Mouse (Mus musculus): ENCODE data around the gene Arsj.

Gene Arsj

GRCm38 (mm10) chr3:126402836-126403235 is 39.4 kb downstream of the Arsj start:
- peak; percentile 40 for DNase-seq (ENCODE audit: low spot score)

GRCm38 (mm10) chr3:126404199-126404598 is 40.7 kb downstream of the Arsj start:
- no peak for DNase-seq (ENCODE audit: low spot score)

DNA sequence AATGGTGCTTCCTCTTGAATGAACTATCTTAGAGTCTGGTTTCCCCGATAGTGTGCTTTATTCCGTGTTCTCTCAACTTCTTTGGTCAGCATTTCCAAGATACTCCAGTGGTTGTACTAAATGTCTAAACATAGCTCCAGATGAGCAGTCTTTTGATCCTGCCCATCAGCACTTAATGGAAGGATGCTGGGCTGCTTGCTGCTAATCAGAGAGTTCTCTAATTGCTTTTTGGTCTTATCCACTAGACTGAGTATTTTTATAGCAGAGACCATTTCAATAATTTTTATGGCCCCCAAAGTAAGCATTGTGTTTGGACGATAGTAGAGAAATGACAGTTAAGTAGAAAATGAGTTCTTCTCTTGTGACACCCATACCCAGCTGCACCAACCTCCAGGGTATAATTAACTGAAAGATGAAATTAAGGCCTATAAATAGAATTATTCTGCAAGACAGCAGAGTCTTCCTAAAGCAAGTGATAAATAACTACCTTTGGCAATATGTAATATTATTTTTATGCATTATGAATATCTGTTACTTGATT is 67.1 kb downstream of the Arsj start:
- no peak for DNase-seq (ENCODE audit: low spot score)

DNA sequence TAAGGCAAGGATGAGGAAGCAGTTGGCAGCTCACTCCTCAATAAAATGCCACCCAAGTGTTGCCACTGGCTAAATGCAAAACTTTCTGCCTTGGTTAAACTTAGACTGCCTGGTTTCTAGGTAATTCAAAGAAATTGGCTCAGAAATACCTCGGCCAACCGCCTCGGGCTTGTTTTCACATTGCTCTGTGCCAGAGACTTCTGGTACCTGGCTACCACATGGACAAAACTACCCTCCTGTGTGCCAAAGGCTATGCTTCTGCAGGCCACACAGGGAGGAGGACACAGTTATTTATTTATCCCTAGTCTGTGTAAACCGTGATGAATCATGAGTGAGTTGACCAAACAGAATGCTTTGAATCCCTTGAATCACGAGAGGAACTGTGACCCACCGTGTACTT is 75.8 kb downstream of the Arsj start:
- DNase-seq (ENCODE audit: low spot score) = no peak

DNA sequence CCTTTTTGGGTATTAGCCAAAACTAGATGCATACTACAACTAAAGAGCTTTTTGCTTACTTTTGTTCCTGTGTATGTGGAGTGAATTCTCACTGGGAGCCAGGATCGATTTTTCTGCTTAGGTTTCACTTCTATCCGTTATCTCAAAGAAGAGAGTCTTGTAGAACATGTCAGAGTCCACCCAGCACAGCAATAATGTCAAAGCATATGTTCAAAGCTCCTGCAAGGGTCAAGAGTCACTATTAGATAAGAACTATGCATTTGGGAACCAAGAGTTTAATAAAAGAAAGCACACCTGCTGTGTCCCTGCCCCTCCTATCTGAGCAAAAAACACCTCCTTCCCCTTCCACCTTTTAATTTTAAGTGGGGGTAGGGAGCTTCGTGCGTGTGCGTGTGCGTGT is 85.6 kb downstream of the Arsj start:
- no peak for DNase-seq (ENCODE audit: low spot score)

DNA sequence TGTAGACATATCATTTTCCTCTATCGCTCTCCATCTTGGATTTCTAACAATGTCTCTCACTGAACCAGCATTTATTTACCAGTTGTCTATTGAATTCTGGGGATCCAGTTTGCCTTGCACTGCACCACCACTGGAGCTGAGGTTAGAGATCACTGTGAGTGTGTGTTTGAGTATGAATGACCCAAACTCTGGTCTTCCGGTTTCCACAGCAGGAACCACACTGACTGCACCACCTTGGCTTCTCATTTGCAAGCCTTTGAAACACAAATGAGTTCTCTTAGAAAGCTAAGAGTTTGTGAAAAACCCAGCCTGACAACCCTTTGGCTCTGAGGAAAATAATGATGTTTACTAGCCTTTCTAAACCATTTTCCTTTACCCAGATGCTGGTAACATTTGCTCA is 86.0 kb downstream of the Arsj start:
- no peak for DNase-seq (ENCODE audit: low spot score)

DNA sequence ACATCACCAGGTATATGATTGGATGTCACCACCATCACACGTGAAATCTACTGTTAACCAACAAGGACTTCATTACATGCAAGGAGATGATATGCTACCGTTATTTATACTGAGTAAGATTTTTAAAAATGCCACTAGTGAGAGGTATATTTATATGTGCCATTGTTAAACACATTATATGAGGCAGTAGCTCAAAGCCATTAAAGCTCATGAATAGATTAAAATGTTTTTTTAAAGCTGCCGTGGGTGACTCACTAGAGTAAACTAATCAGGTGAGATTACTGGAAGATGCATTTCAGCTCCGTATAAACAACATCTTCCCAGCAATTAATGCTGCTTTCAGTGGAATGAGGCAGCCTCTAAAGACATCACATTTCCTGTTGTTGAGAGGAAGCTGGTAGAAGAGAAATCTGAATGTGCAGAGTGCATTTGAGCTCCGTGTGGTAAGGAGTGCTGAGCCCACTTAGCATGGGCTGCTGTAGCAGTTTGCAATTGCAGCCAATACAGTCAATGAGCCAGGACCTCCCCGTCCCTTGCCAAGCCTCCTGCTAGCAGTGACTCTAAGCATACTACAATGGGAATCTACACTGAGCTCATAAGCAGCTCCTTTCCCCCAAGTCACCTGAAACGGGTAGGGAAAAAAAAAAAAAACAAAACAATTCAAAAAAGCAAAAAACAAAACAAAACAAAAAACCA is 92.5 kb downstream of the Arsj start:
- DNase-seq (ENCODE audit: low spot score) = no peak

DNA sequence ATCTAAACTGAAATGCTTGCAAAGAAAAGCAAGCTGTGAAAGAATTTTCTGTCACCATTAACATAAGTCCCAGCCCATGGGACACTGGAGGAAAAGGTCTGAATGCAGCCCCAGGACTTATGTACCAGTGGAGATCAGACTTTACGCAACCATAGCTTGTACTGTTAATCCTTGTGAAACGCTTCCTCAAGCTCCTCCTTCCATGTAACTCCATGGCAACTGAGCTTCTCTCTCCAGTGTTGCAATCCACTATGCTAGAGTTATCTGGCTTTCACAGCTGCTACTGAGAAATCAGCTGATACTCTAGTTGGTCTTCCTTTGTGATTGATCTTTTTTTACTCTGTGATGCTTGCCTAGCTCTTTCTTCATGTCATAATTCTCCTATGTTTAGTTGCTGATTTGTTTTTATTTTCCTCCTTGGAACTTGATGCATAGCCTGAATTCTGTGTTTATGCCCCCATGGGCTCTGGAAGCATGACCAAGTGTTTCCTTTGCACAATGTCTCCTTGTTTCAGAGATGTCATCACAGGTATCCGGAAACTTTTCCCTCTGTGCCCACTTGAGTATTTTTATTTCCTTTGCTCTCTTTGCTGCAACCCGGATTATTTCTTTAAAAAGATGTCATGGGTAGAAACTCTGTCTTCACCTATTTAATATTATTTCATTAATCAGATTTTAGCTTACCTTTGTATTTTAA is 99.8 kb downstream of the Arsj start:
- DNase-seq (ENCODE audit: low spot score) = no peak

GRCm38 (mm10) chr3:126464262-126464661 is 100.8 kb downstream of the Arsj start:
- no peak for DNase-seq (ENCODE audit: low spot score)
